Mouse (Mus musculus) cerebellum, adult 2 months (tissue): ENCODE data around the gene Sept14.

ENCODE experiments used
- CTCF ChIP-seq: fragments of 200-500 bp; IDR thresholded peaks from 2 replicates; pipeline ENCODE4 v1.5.1; 2011; ENCODE audit warnings: low read depth, mild to moderate bottlenecking, control low read depth, low read length, moderate library complexity, borderline replicate concordance; ENCODE audit not compliant: insufficient read depth
- POLR2A ChIP-seq: fragments of 200-500 bp; IDR thresholded peaks from 2 replicates; pipeline ENCODE4 v1.6.1; 2011; ENCODE audit warnings: low read length, control low read depth, borderline replicate concordance; ENCODE audit not compliant: insufficient read depth

DNA sequence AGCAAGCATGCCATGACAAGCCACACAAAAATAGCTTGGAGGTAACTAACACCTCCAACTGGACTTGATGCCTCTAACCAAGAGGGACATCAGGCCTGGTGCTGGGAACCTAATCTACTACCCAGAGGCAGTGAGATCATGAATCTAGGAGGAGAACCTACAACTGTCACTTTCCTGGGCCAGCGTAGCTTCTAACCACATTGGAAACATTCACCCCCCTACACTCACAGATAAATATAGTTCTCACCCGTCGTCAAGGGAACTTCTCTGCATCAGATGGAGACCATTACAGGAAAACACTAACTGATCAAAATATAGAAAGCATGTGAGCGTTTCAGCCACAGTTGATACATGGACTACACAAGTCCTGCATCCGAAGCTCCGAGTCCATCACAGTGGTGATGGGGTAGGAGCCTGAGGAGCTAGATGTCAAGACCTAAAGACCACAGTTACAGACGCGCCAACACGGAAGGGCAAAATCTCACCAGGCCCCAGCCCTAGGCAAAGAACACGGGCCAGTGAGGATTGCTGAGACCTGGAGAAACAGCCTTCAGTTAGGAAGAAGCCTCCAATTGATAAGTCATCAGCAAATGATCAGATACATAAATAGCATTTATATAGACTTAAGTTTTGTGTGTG lies 41.9 kb downstream of the Sept14 start:
- TF ChIP-seq CTCF = no peak
- TF ChIP-seq POLR2A = no peak
